Mouse (Mus musculus) hindlimb bud, embryonic 11.5 days (tissue): ENCODE data around the gene Tbl3.

Experiments
- DNase-seq: peaks from one replicate; pipeline ENCODE4 v3.0.0-alpha.2; 2012; ENCODE audit warnings: low read depth, low spot score; ENCODE audit errors: extremely low spot score

Gene Tbl3

GRCm38 (mm10) chr17:24658017-24658758, 49.3 kb downstream of the Tbl3 start, which contains the start of gene Npw:
Gene Npw (minus strand): TSS chr17:24658457.
- no peak for DNase-seq

- no peak for DNase-seq
These were observed 52.5 kb downstream of the Tbl3 start for GRCm38 (mm10) chr17:24654969-24655368.

- no peak for DNase-seq
These were observed 53.3 kb downstream of the Tbl3 start for GRCm38 (mm10) chr17:24653967-24654710.

GRCm38 (mm10) chr17:24651835-24652234, 55.6 kb downstream of the Tbl3 start:
- DNase-seq: no peak

GRCm38 (mm10) chr17:24650766-24651165, 56.7 kb downstream of the Tbl3 start:
- DNase-seq: no peak

GRCm38 (mm10) chr17:24650070-24650616, 57.3 kb downstream of the Tbl3 start, which contains the start of gene Slc9a3r2:
Gene Slc9a3r2 (minus strand): TSS chr17:24650327.
- DNase-seq: no peak

- no peak for DNase-seq
These were observed 57.8 kb downstream of the Tbl3 start for GRCm38 (mm10) chr17:24649581-24650069.

GRCm38 (mm10) chr17:24648731-24649377, 58.6 kb downstream of the Tbl3 start:
- DNase-seq: no peak
